Mouse (Mus musculus): Measurements from ENCODE around the gene Patj. TPM values are rescaled to one million over a fixed set of nuclear protein-coding genes. Genes with fewer than 3 reads are reported as not detected.

Patj gene
- total RNA-seq, 1 experiment = 17.7 TPM

GRCm38 (mm10) chr4:98743906-98744210 lies 348.3 kb downstream of the Patj start:
- Histone ChIP-seq H3K4me3 (ENCODE audit: insufficient read depth in 1 of 2, low read depth in 1 of 2, low read length in 2 of 2, poor library complexity in 1 of 2, severe bottlenecking in 1 of 2) (no peak overlapping the region), H3K9ac (ENCODE audit: insufficient read depth, low read depth, low read length, poor library complexity, severe bottlenecking) (no peak overlapping the region; the same call in 1 of the 2 replicates), H3K4me1 (ENCODE audit: control insufficient read depth in 2 of 2, insufficient read depth in 2 of 2, low read length in 2 of 2, poor library complexity in 1 of 2) (peaks cover 0 to 4% of the 10 kb centered on the region in 2 experiments; a peak in 3 of 4 replicates), H3K36me3 (ENCODE audit: control insufficient read depth, insufficient read depth, low read length, poor library complexity, severe bottlenecking) (peaks cover 10% of the 10 kb centered on the region; the same call in 1 of the 2 replicates), H3K27ac (ENCODE audit: insufficient read depth, low read depth, low read length, poor library complexity, severe bottlenecking) (no peak overlapping the region), H3K9me3 (ENCODE audit: control insufficient read depth, insufficient read depth, low read depth, low read length) (no peaks in the 10 kb centered on the region)
- in situ Hi-C loops (cut with MboI; ENCODE audit: low sequenced_read_pairs in 2 of 2, unreplicated experiment in 2 of 2) = loop anchor here in 1 of 2 experiments (25.0 kb wide), 1 partner anchor 143 kb away; no protein-coding TSS in a partner anchor
- TF ChIP-seq MAFK (IDR thresholded peaks at IDR 0.05; ENCODE audit: insufficient read depth, low read depth, low read length) (no peak), HCFC1 (IDR thresholded peaks at IDR 0.05; ENCODE audit: borderline replicate concordance, insufficient read depth, low read length) (no peak; the same call in 1 of the 2 replicates), ZC3H11A (IDR thresholded peaks at IDR 0.05; ENCODE audit: borderline replicate concordance, low read depth, low read length) (no peak), ZNF384 (IDR thresholded peaks at IDR 0.05; ENCODE audit: low read depth, low read length) (no peak), CHD2 (IDR thresholded peaks at IDR 0.05; ENCODE audit: low read depth, low read length) (no peak)
- no peak for DNase-seq (ENCODE audit: low read depth, low spot score)

- Histone ChIP-seq H3K4me3 (ENCODE audit: insufficient read depth in 1 of 2, low read depth in 1 of 2, low read length in 2 of 2, poor library complexity in 1 of 2, severe bottlenecking in 1 of 2) (no peak overlapping the region), H3K9me3 (ENCODE audit: control insufficient read depth, insufficient read depth, low read depth, low read length) (no peaks in the 10 kb centered on the region), H3K27ac (ENCODE audit: insufficient read depth, low read depth, low read length, poor library complexity, severe bottlenecking) (no peak overlapping the region), H3K9ac (ENCODE audit: insufficient read depth, low read depth, low read length, poor library complexity, severe bottlenecking) (no peak overlapping the region), H3K36me3 (ENCODE audit: control insufficient read depth, insufficient read depth, low read length, poor library complexity, severe bottlenecking) (no peaks in the 10 kb centered on the region), H3K4me1 (ENCODE audit: control insufficient read depth in 2 of 2, insufficient read depth in 2 of 2, low read length in 2 of 2, poor library complexity in 1 of 2) (no peaks in the 10 kb centered on the region)
- TF ChIP-seq HCFC1 (IDR thresholded peaks at IDR 0.05; ENCODE audit: borderline replicate concordance, insufficient read depth, low read length) (no peak), MAFK (IDR thresholded peaks at IDR 0.05; ENCODE audit: insufficient read depth, low read depth, low read length) (no peak), ZC3H11A (IDR thresholded peaks at IDR 0.05; ENCODE audit: borderline replicate concordance, low read depth, low read length) (no peak), ZNF384 (IDR thresholded peaks at IDR 0.05; ENCODE audit: low read depth, low read length) (no peak), CHD2 (IDR thresholded peaks at IDR 0.05; ENCODE audit: low read depth, low read length) (no peak)
- DNase-seq (ENCODE audit: low read depth, low spot score) = no peak
- in situ Hi-C loops (cut with MboI; ENCODE audit: low sequenced_read_pairs in 2 of 2, unreplicated experiment in 2 of 2) = no loop called here
These were observed 358.9 kb downstream of the Patj start for GRCm38 (mm10) chr4:98754456-98754855.

- Histone ChIP-seq H3K4me3 (ENCODE audit: insufficient read depth in 1 of 2, low read depth in 1 of 2, low read length in 2 of 2, poor library complexity in 1 of 2, severe bottlenecking in 1 of 2) (no peak overlapping the region), H3K4me1 (ENCODE audit: control insufficient read depth in 2 of 2, insufficient read depth in 2 of 2, low read length in 2 of 2, poor library complexity in 1 of 2) (no peaks in the 10 kb centered on the region), H3K9me3 (ENCODE audit: control insufficient read depth, insufficient read depth, low read depth, low read length) (no peaks in the 10 kb centered on the region), H3K36me3 (ENCODE audit: control insufficient read depth, insufficient read depth, low read length, poor library complexity, severe bottlenecking) (no peaks in the 10 kb centered on the region), H3K27ac (ENCODE audit: insufficient read depth, low read depth, low read length, poor library complexity, severe bottlenecking) (no peak overlapping the region), H3K9ac (ENCODE audit: insufficient read depth, low read depth, low read length, poor library complexity, severe bottlenecking) (no peak overlapping the region)
- in situ Hi-C loops (cut with MboI; ENCODE audit: low sequenced_read_pairs in 2 of 2, unreplicated experiment in 2 of 2) = no loop called here
- no peak for DNase-seq (ENCODE audit: low read depth, low spot score)
- TF ChIP-seq CHD2 (IDR thresholded peaks at IDR 0.05; ENCODE audit: low read depth, low read length) (no peak), ZNF384 (IDR thresholded peaks at IDR 0.05; ENCODE audit: low read depth, low read length) (no peak), MAFK (IDR thresholded peaks at IDR 0.05; ENCODE audit: insufficient read depth, low read depth, low read length) (no peak), HCFC1 (IDR thresholded peaks at IDR 0.05; ENCODE audit: borderline replicate concordance, insufficient read depth, low read length) (no peak), ZC3H11A (IDR thresholded peaks at IDR 0.05; ENCODE audit: borderline replicate concordance, low read depth, low read length) (no peak)
These were observed 360.6 kb downstream of the Patj start for GRCm38 (mm10) chr4:98756141-98756540.

GRCm38 (mm10) chr4:98758012-98758821 lies 362.6 kb downstream of the Patj start:
- H3K9ac ChIP-seq (ENCODE audit: insufficient read depth, low read depth, low read length, poor library complexity, severe bottlenecking) = no peak overlapping the region
- H3K9me3 ChIP-seq (ENCODE audit: control insufficient read depth, insufficient read depth, low read depth, low read length) = no peaks in the 10 kb centered on the region
- H3K36me3 ChIP-seq (ENCODE audit: control insufficient read depth, insufficient read depth, low read length, poor library complexity, severe bottlenecking) = no peaks in the 10 kb centered on the region
- TF ChIP-seq ZNF384 (IDR thresholded peaks at IDR 0.05; ENCODE audit: low read depth, low read length) (no peak), CHD2 (IDR thresholded peaks at IDR 0.05; ENCODE audit: low read depth, low read length) (no peak)
- H3K4me3 ChIP-seq (ENCODE audit: insufficient read depth in 1 of 2, low read depth in 1 of 2, low read length in 2 of 2, poor library complexity in 1 of 2, severe bottlenecking in 1 of 2) = no peak overlapping the region
- H3K4me1 ChIP-seq (ENCODE audit: control insufficient read depth in 2 of 2, insufficient read depth in 2 of 2, low read length in 2 of 2, poor library complexity in 1 of 2) = peaks cover 0 to 2% of the 10 kb centered on the region in 2 experiments; a peak in 1 of 4 replicates
- in situ Hi-C loops (cut with MboI; ENCODE audit: low sequenced_read_pairs in 2 of 2, unreplicated experiment in 2 of 2) = no loop called here
- no peak for DNase-seq (ENCODE audit: low read depth, low spot score)
- no peak overlapping the region for H3K27ac ChIP-seq (ENCODE audit: insufficient read depth, low read depth, low read length, poor library complexity, severe bottlenecking)
